Mouse (Mus musculus) liver, postnatal 0 days (tissue): ENCODE data around the gene Angptl2.

Experiments used
- CTCF ChIP-seq: sonication (generic); IDR thresholded peaks from 2 replicates; pipeline ENCODE4 v1.5.1; 2016; ENCODE audit warnings: antibody characterized with exemption, low read depth
- EP300 ChIP-seq: IDR thresholded peaks from 2 replicates; pipeline ENCODE4 v1.6.1; 2016; ENCODE audit warnings: antibody characterized with exemption, low read depth, mild to moderate bottlenecking

GRCm38 (mm10) chr2:33169445-33169844 is 46.4 kb upstream of the Angptl2 start:
- TF ChIP-seq EP300 (no peak), CTCF (no peak)
